In the genomic region with DNA sequence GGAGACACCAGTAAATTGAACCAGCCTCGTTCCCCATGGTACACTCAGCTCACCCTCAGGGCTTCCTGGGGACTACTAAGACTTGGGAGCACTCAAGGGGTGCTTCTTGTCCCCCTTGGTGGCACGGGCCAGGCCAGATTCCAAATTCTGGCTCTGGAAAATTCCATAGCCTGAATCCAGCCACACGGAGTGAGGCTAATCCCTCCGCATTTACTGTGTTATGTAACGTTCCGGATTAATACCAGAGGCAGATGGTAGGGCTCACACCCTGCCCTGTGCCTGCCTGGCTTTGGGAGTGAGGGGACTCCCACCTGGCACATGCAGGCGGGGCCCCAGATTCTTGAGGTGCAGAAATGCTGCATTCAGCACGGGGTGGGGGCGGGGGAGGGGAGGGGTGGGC, we compare ENCODE assay signal across 22 mouse cellular contexts. TPM values are rescaled to one million over a fixed set of nuclear protein-coding genes. Genes with fewer than 3 reads are reported as not detected.
DNase-seq lines count a peak whose midpoint lies in the region; ATAC-seq and TF ChIP-seq lines count a peak whose summit lies in the region.
"Had no signal": no experiment of that assay in that cellular context is flagged by ENCODE, and none has a peak within 500 bp of the region (broad histone marks: within the 10 kb centered on the region; RNA-seq: fewer than 3 reads in every experiment).

No protein-coding gene starts in this region.

- 6% methylated on average over 9 of the region's 9 CpGs for WGBS in midbrain, postnatal 0 days
- WGBS in midbrain, embryonic 11.5 days, result 9% methylated on average over 8 of the region's 9 CpGs

- H3K9me3 ChIP-seq in midbrain, postnatal 0 days (ENCODE audit: low read length), result no peaks in the 10 kb centered on the region
- H3K9me3 ChIP-seq in midbrain, embryonic 11.5 days (ENCODE audit: control insufficient read depth, low read length), result no peaks in the 10 kb centered on the region
- H3K9me3 ChIP-seq: forebrain, embryonic 12.5 days; heart, embryonic 12.5 days; hindbrain, embryonic 15.5 days; intestine, embryonic 15.5 days; limb, embryonic 15.5 days; liver, embryonic 15.5 days; midbrain, embryonic 15.5 days; neural tube, embryonic 15.5 days had no signal

- no peak for DNase-seq in cerebellum, postnatal 4 days (ENCODE audit: low spot score in 2 of 2)
- no peak for DNase-seq in midbrain, postnatal 0 days (ENCODE audit: low spot score)
- DNase-seq in midbrain, embryonic 11.5 days (ENCODE audit: low spot score, missing footprints), result no peak
- DNase-seq in spleen, adult 18-20 months, result no peak
- no peak for DNase-seq in urinary bladder, postnatal 25 days (ENCODE audit: low spot score)
- DNase-seq in frontal cortex, postnatal 10 days (ENCODE audit: low spot score in 2 of 2), result no peak
- DNase-seq: adrenal gland, adult 2 months; gastrocnemius, postnatal 36 days; kidney, adult 9 months; kidney, postnatal 36 days had no signal

- peaks cover 8% of the 10 kb centered on the region; the same call in 1 of the 2 replicates for H3K4me1 ChIP-seq in midbrain, postnatal 0 days (ENCODE audit: insufficient read depth, low read length)
- H3K4me1 ChIP-seq in midbrain, embryonic 11.5 days (ENCODE audit: control insufficient read depth, insufficient read depth, low read length), result peaks cover 8% of the 10 kb centered on the region
- no peaks in the 10 kb centered on the region for H3K4me1 ChIP-seq in cortical plate, adult 2 months (ENCODE audit: control insufficient read depth, insufficient read depth, low read length)

- no peaks in the 10 kb centered on the region for H3K36me3 ChIP-seq in midbrain, postnatal 0 days (ENCODE audit: insufficient read depth, low read length)
- H3K36me3 ChIP-seq in midbrain, embryonic 11.5 days (ENCODE audit: control insufficient read depth, insufficient read depth, low read length), result no peaks in the 10 kb centered on the region
- H3K36me3 ChIP-seq: forebrain, embryonic 12.5 days; heart, embryonic 12.5 days; hindbrain, embryonic 15.5 days; intestine, embryonic 15.5 days; limb, embryonic 15.5 days; liver, embryonic 15.5 days; midbrain, embryonic 15.5 days; neural tube, embryonic 15.5 days had no signal

- no peak for TF ChIP-seq CTCF in midbrain, postnatal 0 days (IDR thresholded peaks at IDR 0.05)
- no peak for TF ChIP-seq CTCF in cortical plate, adult 2 months (IDR thresholded peaks at IDR 0.05; ENCODE audit: extremely low read depth, insufficient read depth, low read length)

- TF ChIP-seq POLR2A in cortical plate, adult 2 months (IDR thresholded peaks at IDR 0.05; ENCODE audit: extremely low read depth, insufficient read depth, low read length), result no peak

- peak overlapping the region; percentile 82 for H3K4me2 ChIP-seq in midbrain, postnatal 0 days (ENCODE audit: low read depth, low read length, poor library complexity, severe bottlenecking)
- H3K4me2 ChIP-seq in midbrain, embryonic 11.5 days, result no peak overlapping the region
- H3K4me2 ChIP-seq: liver, embryonic 15.5 days had no signal

- peaks cover 59% of the 10 kb centered on the region for H3K27me3 ChIP-seq in midbrain, postnatal 0 days (ENCODE audit: insufficient read depth, low read length)
- peaks cover 64% of the 10 kb centered on the region for H3K27me3 ChIP-seq in midbrain, embryonic 11.5 days (ENCODE audit: control insufficient read depth, insufficient read depth, low read length)

- peak; percentile 57; the same call in 1 of the 2 replicates for ATAC-seq in cerebellum, adult (ENCODE audit: insufficient number of reproducible peaks, low FRiP score, low TSS enrichment)
- no peak for ATAC-seq in midbrain, postnatal 0 days (ENCODE audit: low FRiP score)
- ATAC-seq in midbrain, embryonic 11.5 days (ENCODE audit: low FRiP score), result no peak
- ATAC-seq: intestine, embryonic 15.5 days; lung, postnatal 0 days; midbrain, embryonic 15.5 days had no signal

- H3K4me3 ChIP-seq in midbrain, postnatal 0 days (ENCODE audit: low read depth, low read length), result no peak overlapping the region
- H3K4me3 ChIP-seq in midbrain, embryonic 11.5 days (ENCODE audit: low read depth, low read length), result no peak overlapping the region
- H3K4me3 ChIP-seq in cortical plate, adult 2 months (ENCODE audit: insufficient read depth, low read length), result 0 out of 2 replicates have a peak overlapping the region, but pooled peaks have one; percentile 48
- H3K4me3 ChIP-seq: liver, embryonic 15.5 days had no signal

- H3K27ac ChIP-seq in midbrain, postnatal 0 days (ENCODE audit: low read depth, low read length), result no peak overlapping the region
- no peak overlapping the region for H3K27ac ChIP-seq in midbrain, embryonic 11.5 days (ENCODE audit: low read depth, low read length)
- no peak overlapping the region for H3K27ac ChIP-seq in cortical plate, adult 2 months (ENCODE audit: insufficient read depth, low read length)
- H3K27ac ChIP-seq: forebrain, embryonic 12.5 days; hindbrain, embryonic 15.5 days; intestine, embryonic 15.5 days; limb, embryonic 15.5 days; liver, embryonic 15.5 days; midbrain, embryonic 15.5 days; neural tube, embryonic 15.5 days had no signal

- H3K9ac ChIP-seq in midbrain, postnatal 0 days (replicated peaks; ENCODE audit: low read length, poor library complexity, severe bottlenecking), result 0 out of 2 replicates have a peak overlapping the region, but pooled peaks have one; percentile 62
- no peak overlapping the region for H3K9ac ChIP-seq in midbrain, embryonic 11.5 days (ENCODE audit: low read length)
- H3K9ac ChIP-seq: heart, embryonic 12.5 days; hindbrain, embryonic 15.5 days; intestine, embryonic 15.5 days; limb, embryonic 15.5 days; liver, embryonic 15.5 days; midbrain, embryonic 15.5 days had no signal

RNA-seq across cellular contexts. Expression of a gene that starts 0.8 kb away (rescaled TPM):
- 17.5 and 23.1 TPM in 2 replicates for total RNA-seq in midbrain, postnatal 0 days (2014; rRNA removed)
- 12.5 and 12.8 TPM in 2 replicates for polyA plus RNA-seq in midbrain, postnatal 0 days (2015; fragmentation: Nextera tagmentation; extraction: Ambion mirVana)
- 0.05 and 0.22 TPM in 2 replicates for polyA plus RNA-seq in midbrain, embryonic 11.5 days (2014; fragmentation: Nextera tagmentation; extraction: Ambion mirVana)
- 36.3 and 40.3 TPM in 2 replicates for polyA plus RNA-seq in cortical plate, adult 2 months (2012; rRNA removed)
- total RNA-seq: megakaryocyte progenitor cell, adult 5-6 weeks had no signal
- polyA plus RNA-seq: heart, embryonic 12.5 days had no signal

RNA-seq across cellular contexts. Expression of a gene that starts 7.2 kb away (rescaled TPM):
- total RNA-seq in midbrain, postnatal 0 days (2014; rRNA removed), result 0.71 and 0.77 TPM in 2 replicates
- polyA plus RNA-seq in midbrain, postnatal 0 days (2015; fragmentation: Nextera tagmentation; extraction: Ambion mirVana), result 0.62 and 0.71 TPM in 2 replicates
- polyA plus RNA-seq in midbrain, embryonic 11.5 days (2014; fragmentation: Nextera tagmentation; extraction: Ambion mirVana), result 0.11 and 0.31 TPM in 2 replicates
- polyA plus RNA-seq in cortical plate, adult 2 months (2012; rRNA removed), result 7.9 and 9.4 TPM in 2 replicates

RNA-seq across cellular contexts. Expression of a gene that starts 25.7 kb away (rescaled TPM):
- total RNA-seq in midbrain, postnatal 0 days (2014; rRNA removed), result 3.8 and 5.3 TPM in 2 replicates
- polyA plus RNA-seq in midbrain, postnatal 0 days (2015; fragmentation: Nextera tagmentation; extraction: Ambion mirVana), result 7.0 and 7.8 TPM in 2 replicates
- polyA plus RNA-seq in midbrain, embryonic 11.5 days (2014; fragmentation: Nextera tagmentation; extraction: Ambion mirVana), result 4.0 and 4.5 TPM in 2 replicates
- 5.7 and 6.3 TPM in 2 replicates for polyA plus RNA-seq in cortical plate, adult 2 months (2012; rRNA removed)

RNA-seq across cellular contexts. Expression of a gene that starts 26.1 kb away (rescaled TPM):
- total RNA-seq in midbrain, postnatal 0 days (2014; rRNA removed), result 5.2 and 7.5 TPM in 2 replicates
- 12.6 and 14.6 TPM in 2 replicates for polyA plus RNA-seq in midbrain, postnatal 0 days (2015; fragmentation: Nextera tagmentation; extraction: Ambion mirVana)
- 1.5 and 1.8 TPM in 2 replicates for polyA plus RNA-seq in midbrain, embryonic 11.5 days (2014; fragmentation: Nextera tagmentation; extraction: Ambion mirVana)
- 13.1 and 13.9 TPM in 2 replicates for polyA plus RNA-seq in cortical plate, adult 2 months (2012; rRNA removed)

RNA-seq across cellular contexts. Expression of a gene that starts 32.0 kb away (rescaled TPM):
- total RNA-seq in midbrain, postnatal 0 days (2014; rRNA removed), result 118 and 147 TPM in 2 replicates
- 12.5 and 13.9 TPM in 2 replicates for polyA plus RNA-seq in midbrain, postnatal 0 days (2015; fragmentation: Nextera tagmentation; extraction: Ambion mirVana)
- 11.8 and 12.4 TPM in 2 replicates for polyA plus RNA-seq in midbrain, embryonic 11.5 days (2014; fragmentation: Nextera tagmentation; extraction: Ambion mirVana)
- 13.8 and 14.3 TPM in 2 replicates for polyA plus RNA-seq in cortical plate, adult 2 months (2012; rRNA removed)

Comparison
In these comparisons a context has a peak if more than half of its experiments do, and no peak if none do; other contexts are left out.
1. RNA of a gene that starts 0.8 kb away (polyA plus RNA-seq): 36.3 to 40.3 TPM in cortical plate, adult 2 months and 12.5 to 12.8 TPM in midbrain, postnatal 0 days; 0.05 to 0.22 TPM in midbrain, embryonic 11.5 days; every median in the first group is over 10 times any median in the second.